Mouse (Mus musculus) MEL (cell line): ENCODE data around the gene Hoxd13. TPM values are rescaled to one million over a fixed set of nuclear protein-coding genes. Genes with fewer than 3 reads are reported as not detected.

Experiments used
- DNase-seq: peaks from one replicate; pipeline ENCODE4 v3.0.0; 2011; ENCODE audit warnings: low read depth, low spot score
- H3K27ac ChIP-seq: 2 replicates; pipeline ENCODE4 v1.5.1; 2012; ENCODE audit warnings: low read depth, mild to moderate bottlenecking, control low read depth, low read length, moderate library complexity; ENCODE audit not compliant: control insufficient read depth
- H3K27me3 ChIP-seq, 2 experiments: fragments of 150-350 bp in 1 of 2; sonication (generic) in 1 of 2; 2 replicates each; pipeline ENCODE4 v1.6.1; 2012; ENCODE audit warnings: low read length in 2 of 2, mild to moderate bottlenecking in 2 of 2, improper control_type of control experiment in 1 of 2, moderate library complexity in 1 of 2; ENCODE audit not compliant: insufficient read depth in 2 of 2, control insufficient read depth in 1 of 2
- H3K36me3 ChIP-seq, 2 experiments: 2 replicates each; pipeline ENCODE4 v1.6.1; 2012 to 2014; ENCODE audit warnings: low read length in 2 of 2, improper control_type of control experiment in 1 of 2, inconsistent platforms in 1 of 2, mild to moderate bottlenecking in 1 of 2; ENCODE audit not compliant: insufficient read depth in 2 of 2, control insufficient read depth in 1 of 2
- H3K4me1 ChIP-seq, 2 experiments: fragments of 150-350 bp in 1 of 2; sonication (generic) in 1 of 2; 2 replicates each; pipeline ENCODE4 v1.6.1; 2012; ENCODE audit warnings: low read length in 2 of 2, improper control_type of control experiment in 1 of 2, mild to moderate bottlenecking in 1 of 2; ENCODE audit not compliant: insufficient read depth in 2 of 2, control insufficient read depth in 1 of 2
- H3K4me3 ChIP-seq, 2 experiments: fragments of 150-350 bp in 1 of 2; sonication (generic) in 1 of 2; 2 replicates each; pipeline ENCODE4 v1.5.1; 2012; ENCODE audit warnings: low read depth in 2 of 2, low read length in 2 of 2, mild to moderate bottlenecking in 2 of 2, moderate library complexity in 2 of 2, control low read depth in 1 of 2, improper control_type of control experiment in 1 of 2; ENCODE audit not compliant: control insufficient read depth in 1 of 2, insufficient read depth in 1 of 2
- H3K79me2 ChIP-seq: 2 replicates; pipeline ENCODE4 v1.6.1; 2012; ENCODE audit warnings: mild to moderate bottlenecking, low read length, moderate library complexity; ENCODE audit not compliant: control insufficient read depth, poor library complexity, insufficient read depth
- H3K9ac ChIP-seq: 2 replicates; pipeline ENCODE4 v1.6.1; 2012; ENCODE audit warnings: low read depth, mild to moderate bottlenecking, control low read depth, low read length, moderate library complexity; ENCODE audit not compliant: control insufficient read depth, poor library complexity, severe bottlenecking
- H3K9me3 ChIP-seq: fragments of 150-350 bp; sonication (generic); replicated peaks from 2 replicates; pipeline ENCODE4 v1.6.1; 2012; ENCODE audit warnings: mild to moderate bottlenecking, low read length, improper control_type of control experiment, moderate library complexity; ENCODE audit not compliant: insufficient read depth
- BHLHE40 ChIP-seq: IDR thresholded peaks from 2 replicates; pipeline ENCODE4 v1.6.1; 2012; ENCODE audit warnings: low read depth, mild to moderate bottlenecking, inconsistent platforms, low read length, improper control_type of control experiment, borderline replicate concordance
- CHD2 ChIP-seq: IDR thresholded peaks from 2 replicates; pipeline ENCODE4 v1.6.1; 2011; ENCODE audit warnings: low read length, improper control_type of control experiment
- GATA1 ChIP-seq: IDR thresholded peaks from 2 replicates; pipeline ENCODE4 v1.6.1; 2011; ENCODE audit warnings: low read depth, low read length, improper control_type of control experiment
- KAT2A ChIP-seq: conservative IDR thresholded peaks from 2 replicates; pipeline ENCODE4 v1.6.1; 2012; ENCODE audit warnings: low read depth, low read length, improper control_type of control experiment, inconsistent platforms
- MXI1 ChIP-seq: IDR thresholded peaks from 2 replicates; pipeline ENCODE4 v1.6.1; 2011; ENCODE audit warnings: mild to moderate bottlenecking, low read depth, low read length, improper control_type of control experiment
- NRF1 ChIP-seq: IDR thresholded peaks from 2 replicates; pipeline ENCODE4 v1.6.1; 2014; ENCODE audit warnings: low read depth, mild to moderate bottlenecking, inconsistent platforms, low read length, improper control_type of control experiment, moderate library complexity; ENCODE audit not compliant: poor library complexity, insufficient read depth, severe bottlenecking
- POLR2A ChIP-seq, 2 experiments: IDR thresholded peaks; 2 replicates each; pipeline ENCODE4 v1.6.1; 2011 to 2012; ENCODE audit warnings: low read length in 2 of 2, mild to moderate bottlenecking in 2 of 2, control low read depth in 1 of 2, improper control_type of control experiment in 1 of 2, low read depth in 1 of 2, moderate library complexity in 1 of 2; ENCODE audit not compliant: control insufficient read depth in 1 of 2, insufficient read depth in 1 of 2, poor library complexity in 1 of 2
- POLR2AphosphoS2 ChIP-seq: IDR thresholded peaks from 2 replicates; pipeline ENCODE4 v1.6.1; 2011; ENCODE audit warnings: low read length, improper control_type of control experiment
- RAD21 ChIP-seq: IDR thresholded peaks from 2 replicates; pipeline ENCODE4 v1.6.1; 2011; ENCODE audit warnings: mild to moderate bottlenecking, low read depth, low read length, improper control_type of control experiment
- RCOR1 ChIP-seq: IDR thresholded peaks from 2 replicates; pipeline ENCODE4 v1.6.1; 2012; ENCODE audit warnings: low read depth, mild to moderate bottlenecking, inconsistent platforms, low read length, improper control_type of control experiment
- SIN3A ChIP-seq: IDR thresholded peaks from 2 replicates; pipeline ENCODE4 v1.6.1; 2012; ENCODE audit warnings: low read length, improper control_type of control experiment, inconsistent platforms
- TBP ChIP-seq: IDR thresholded peaks from 2 replicates; pipeline ENCODE4 v1.8.0; 2011; ENCODE audit warnings: low read depth, low read length, improper control_type of control experiment
- UBTF ChIP-seq: IDR thresholded peaks from 2 replicates; pipeline ENCODE4 v1.6.1; 2012; ENCODE audit warnings: low read depth, mild to moderate bottlenecking, inconsistent platforms, low read length, improper control_type of control experiment, moderate library complexity, borderline replicate concordance; ENCODE audit not compliant: insufficient read depth
- USF1 ChIP-seq: IDR thresholded peaks from 2 replicates; pipeline ENCODE4 v1.6.1; 2014; ENCODE audit warnings: low read depth, mild to moderate bottlenecking, inconsistent platforms, low read length, improper control_type of control experiment, moderate library complexity
- USF2 ChIP-seq, 2 experiments: IDR thresholded peaks; 2 replicates each; pipeline ENCODE4 v1.6.1; 2011 to 2012; ENCODE audit warnings: improper control_type of control experiment in 2 of 2, low read length in 2 of 2, borderline replicate concordance in 1 of 2, inconsistent platforms in 1 of 2, low read depth in 1 of 2, mild to moderate bottlenecking in 1 of 2; ENCODE audit not compliant: insufficient read depth in 1 of 2
- ZC3H11A ChIP-seq: IDR thresholded peaks from 2 replicates; pipeline ENCODE4 v1.6.1; 2012; ENCODE audit warnings: low read depth, mild to moderate bottlenecking, inconsistent platforms, low read length, improper control_type of control experiment
- ZNF384 ChIP-seq: IDR thresholded peaks from 2 replicates; pipeline ENCODE4 v1.6.1; 2012; ENCODE audit warnings: low read depth, mild to moderate bottlenecking, inconsistent platforms, low read length, improper control_type of control experiment
- polyA plus RNA-seq, 2 experiments: library from polyadenylated mRNA; stranded (reverse) in 1 of 2; unstranded in 1 of 2; fragments of >175 nt in 1 of 2; fragments of >200 nt in 1 of 2; gene quantifications; 2 replicates each; pipeline versions ENCODE4 v1.2.1 to v1.2.4; 2012; ENCODE audit warnings: low replicate concordance in 2 of 2, low read depth in 1 of 2; ENCODE audit not compliant: insufficient read length in 2 of 2, insufficient read depth in 1 of 2, missing spikeins in 1 of 2
- total RNA-seq: library from RNA; depleted of rRNA; stranded (reverse); fragments of 300-350 nt; gene quantifications from 2 replicates; pipeline ENCODE4 v1.2.3, GENCODE M21; 2012

Gene Hoxd13
- total and polyA plus RNA-seq, 3 experiments = not detected

GRCm38 (mm10) chr2:74669650-74670235 is 1.6 kb downstream of the Hoxd13 start:
- Histone ChIP-seq H3K27ac (no peak overlapping the region), H3K9ac (no peak overlapping the region), H3K9me3 (no peaks in the 10 kb centered on the region), H3K27me3 (no peaks in the 10 kb centered on the region), H3K4me3 (no peak overlapping the region), H3K36me3 (no peaks in the 10 kb centered on the region), H3K4me1 (no peaks in the 10 kb centered on the region), H3K79me2 (no peaks in the 10 kb centered on the region)
- TF ChIP-seq CHD2 (no peak), POLR2A (IDR thresholded peaks at IDR 0.05; ENCODE audit: control insufficient read depth in 1 of 2, insufficient read depth in 1 of 2, low read depth in 1 of 2, low read length in 2 of 2, poor library complexity in 1 of 2) (no peak)
- DNase-seq = no peak

DNA sequence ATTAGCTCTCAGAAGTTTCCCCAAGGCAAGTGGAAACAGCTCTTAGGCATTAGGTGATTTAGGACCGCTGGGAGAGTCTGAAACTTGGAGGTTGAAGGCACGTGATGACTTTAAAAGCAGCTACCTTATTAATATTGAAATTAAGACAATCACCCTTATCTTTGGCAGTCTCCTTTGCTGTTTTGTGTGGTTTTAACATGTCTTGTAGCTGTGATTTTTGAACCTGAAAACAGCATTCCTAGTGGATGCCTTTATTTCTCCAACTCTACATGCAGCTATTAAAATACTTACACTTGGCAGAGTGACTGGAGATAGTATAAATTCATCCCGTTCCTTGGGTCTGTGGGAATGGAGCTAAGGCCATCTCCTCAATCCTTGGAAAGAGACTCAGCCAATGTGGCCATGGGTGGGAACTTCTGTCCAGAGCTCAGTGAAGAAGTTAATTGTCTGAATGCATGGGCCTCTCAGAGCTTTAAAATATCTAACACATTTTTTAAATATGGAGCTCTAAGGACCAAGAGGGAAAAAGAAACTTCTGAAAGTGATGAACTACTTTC is 2.6 kb downstream of the Hoxd13 start:
- Histone ChIP-seq H3K9ac (no peak overlapping the region), H3K36me3 (no peaks in the 10 kb centered on the region), H3K4me3 (no peak overlapping the region), H3K79me2 (no peaks in the 10 kb centered on the region), H3K4me1 (no peaks in the 10 kb centered on the region), H3K9me3 (no peaks in the 10 kb centered on the region), H3K27ac (no peak overlapping the region), H3K27me3 (no peaks in the 10 kb centered on the region)
- no peak for TF ChIP-seq RCOR1
- no peak for TF ChIP-seq BHLHE40
- TF ChIP-seq CHD2 = no peak
- no peak for TF ChIP-seq USF2 (IDR thresholded peaks at IDR 0.05; ENCODE audit: borderline replicate concordance in 1 of 2, insufficient read depth in 1 of 2, low read depth in 1 of 2, low read length in 2 of 2)
- TF ChIP-seq POLR2AphosphoS2 = no peak
- no peak for TF ChIP-seq UBTF
- TF ChIP-seq KAT2A = no peak
- no peak for TF ChIP-seq RAD21
- TF ChIP-seq USF1 = no peak
- no peak for TF ChIP-seq MXI1
- no peak for TF ChIP-seq NRF1
- no peak for TF ChIP-seq ZNF384
- no peak for TF ChIP-seq ZC3H11A
- no peak for TF ChIP-seq TBP
- TF ChIP-seq SIN3A = no peak
- TF ChIP-seq GATA1 = no peak
- no peak for DNase-seq
